Mouse (Mus musculus) spleen, adult 12 weeks (tissue): ENCODE results near the gene Itga7.

Source experiments
- DNase-seq: peaks from one replicate; pipeline ENCODE4 v3.0.0; 2022; ENCODE audit warnings: low spot score

The Itga7 gene

GRCm38 (mm10) chr10:128912268-128912667 lies 21.4 kb upstream of the Itga7 start:
- DNase-seq: no peak

- DNase-seq: no peak
These were observed 20.8 kb upstream of the Itga7 start for GRCm38 (mm10) chr10:128912791-128913190.

- DNase-seq: peak; percentile 58
These were observed 20.4 kb upstream of the Itga7 start for GRCm38 (mm10) chr10:128913219-128913618.

- DNase-seq: no peak
These were observed 19.9 kb upstream of the Itga7 start for GRCm38 (mm10) chr10:128913696-128914095.

- no peak for DNase-seq
These were observed 18.1 kb upstream of the Itga7 start for GRCm38 (mm10) chr10:128915550-128915949.

- no peak for DNase-seq
These were observed 17.0 kb upstream of the Itga7 start for GRCm38 (mm10) chr10:128916665-128917064.

- no peak for DNase-seq
These were observed 16.2 kb upstream of the Itga7 start for GRCm38 (mm10) chr10:128917400-128917799.

- no peak for DNase-seq
These were observed 15.4 kb upstream of the Itga7 start for GRCm38 (mm10) chr10:128918246-128918645.

- DNase-seq: no peak
These were observed 14.4 kb upstream of the Itga7 start for GRCm38 (mm10) chr10:128919203-128919631.

GRCm38 (mm10) chr10:128919966-128920365 lies 13.7 kb upstream of the Itga7 start:
- no peak for DNase-seq

- no peak for DNase-seq
These were observed 12.9 kb upstream of the Itga7 start for GRCm38 (mm10) chr10:128920736-128921161.

GRCm38 (mm10) chr10:128921251-128921650 lies 12.4 kb upstream of the Itga7 start:
- DNase-seq: no peak

- no peak for DNase-seq
These were observed 11.5 kb upstream of the Itga7 start for GRCm38 (mm10) chr10:128921883-128922821.

GRCm38 (mm10) chr10:128922822-128923012 lies 10.9 kb upstream of the Itga7 start, which contains the start of gene Rdh5:
TSS of gene Rdh5 (minus strand) at chr10:128922888.
- DNase-seq: no peak

GRCm38 (mm10) chr10:128923013-128923691 lies 10.5 kb upstream of the Itga7 start:
- peak; percentile 86 for DNase-seq

GRCm38 (mm10) chr10:128923935-128924334 lies 9.7 kb upstream of the Itga7 start, which contains the start of gene Bloc1s1:
TSS of gene Bloc1s1 (minus strand) at chr10:128924035.
- no peak for DNase-seq

GRCm38 (mm10) chr10:128928356-128928755 lies 5.3 kb upstream of the Itga7 start:
- DNase-seq: no peak

GRCm38 (mm10) chr10:128929638-128930378 lies 3.8 kb upstream of the Itga7 start:
- DNase-seq: no peak

- DNase-seq: no peak
These were observed 2.2 kb upstream of the Itga7 start for GRCm38 (mm10) chr10:128931441-128931840.

- no peak for DNase-seq
These were observed 531 bp downstream of the Itga7 start for GRCm38 (mm10) chr10:128933976-128934721.

GRCm38 (mm10) chr10:128934997-128935787 lies 1.6 kb downstream of the Itga7 start:
- DNase-seq: no peak
